Mouse (Mus musculus): ENCODE data around the gene Abraxas2.

Gene Abraxas2

DNA sequence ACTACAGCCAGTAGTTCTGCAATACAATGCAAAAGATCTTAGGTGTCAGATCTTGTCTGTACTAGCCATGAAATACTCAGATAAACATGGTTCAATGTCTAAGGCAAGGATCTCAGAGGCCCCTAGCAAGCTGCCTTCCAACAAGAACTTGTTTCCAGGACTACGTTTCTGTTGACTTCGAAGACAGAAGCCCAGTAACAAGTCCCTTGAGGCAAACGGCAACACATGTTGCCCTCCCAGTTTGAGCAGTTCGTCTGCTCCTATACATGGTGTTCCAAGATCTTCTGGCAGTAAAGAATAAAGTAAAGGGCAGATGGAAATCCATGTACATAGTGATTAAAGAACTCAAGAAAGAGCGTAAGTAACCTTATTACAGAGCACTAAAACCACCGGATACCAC lies 5.7 kb upstream of the Abraxas2 start:
- in situ Hi-C loops (cut with MboI, MseI): no loop called here

DNA sequence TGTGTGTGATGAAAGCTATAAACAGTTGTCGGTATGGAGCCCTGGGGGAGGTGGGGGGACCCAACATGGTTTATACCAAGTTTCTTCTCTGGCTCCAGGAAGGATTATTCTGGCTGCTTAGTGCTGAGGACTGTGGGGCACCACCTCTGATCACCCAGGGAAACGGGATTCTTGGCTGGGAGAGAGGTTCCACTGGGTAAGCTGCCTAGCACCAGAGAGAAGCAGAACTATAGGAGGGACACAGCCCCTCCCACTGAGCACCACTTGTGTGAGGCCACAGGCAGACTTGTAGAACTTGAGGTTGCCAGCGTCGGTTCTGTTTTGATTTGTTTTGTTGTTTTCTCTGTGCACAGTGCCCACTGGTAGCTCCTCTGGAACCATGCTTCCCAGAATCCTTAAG lies 5.1 kb upstream of the Abraxas2 start:
- in situ Hi-C loops (cut with MboI, MseI): no loop called here

DNA sequence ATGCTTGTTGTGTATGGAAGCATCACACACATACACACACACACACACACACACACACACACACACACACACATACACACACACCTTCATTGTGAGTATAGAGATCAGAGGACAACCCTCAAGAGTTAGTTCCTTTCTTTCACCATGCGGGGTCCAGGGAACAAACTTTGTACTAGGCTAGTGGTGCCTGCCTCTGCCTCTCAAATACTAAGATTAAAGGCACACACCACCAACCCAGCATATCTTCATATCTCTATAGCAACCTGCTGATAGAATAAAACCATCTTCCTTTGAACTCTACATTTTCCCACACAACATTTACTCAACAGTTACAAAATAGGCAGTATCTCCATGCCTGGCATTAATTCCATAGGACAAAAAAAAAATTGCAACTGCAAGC lies 2.9 kb upstream of the Abraxas2 start:
- in situ Hi-C loops (cut with MboI, MseI): no loop called here

DNA sequence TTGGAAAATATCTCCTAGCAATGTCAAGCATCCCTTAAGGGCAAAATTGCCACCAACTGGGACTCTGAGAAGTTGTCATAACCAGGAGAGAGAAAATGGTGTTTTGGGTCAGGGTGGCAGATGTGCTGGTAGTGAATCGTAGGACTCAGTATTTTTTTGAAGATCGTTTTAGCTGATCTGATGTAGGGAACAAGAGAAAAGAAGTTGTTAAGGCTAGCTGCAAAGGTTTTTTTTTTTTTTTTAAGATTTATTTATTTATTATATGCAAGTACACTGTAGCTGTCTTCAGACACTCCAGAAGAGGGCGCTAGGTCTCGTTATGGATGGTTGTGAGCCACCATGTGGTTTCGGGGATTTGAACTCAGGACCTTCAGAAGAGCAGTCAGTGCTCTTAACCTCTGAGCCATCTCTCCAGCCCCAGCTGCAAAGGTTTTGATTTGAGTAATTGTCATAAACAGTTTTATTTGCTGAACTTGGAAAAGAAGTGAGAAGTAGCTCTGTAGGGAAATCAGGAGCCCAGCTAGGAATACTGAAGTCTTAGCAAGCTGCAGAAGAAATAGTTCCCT lies 899 bp upstream of the Abraxas2 start:
- in situ Hi-C loops (cut with MboI, MseI): no loop called here

DNA sequence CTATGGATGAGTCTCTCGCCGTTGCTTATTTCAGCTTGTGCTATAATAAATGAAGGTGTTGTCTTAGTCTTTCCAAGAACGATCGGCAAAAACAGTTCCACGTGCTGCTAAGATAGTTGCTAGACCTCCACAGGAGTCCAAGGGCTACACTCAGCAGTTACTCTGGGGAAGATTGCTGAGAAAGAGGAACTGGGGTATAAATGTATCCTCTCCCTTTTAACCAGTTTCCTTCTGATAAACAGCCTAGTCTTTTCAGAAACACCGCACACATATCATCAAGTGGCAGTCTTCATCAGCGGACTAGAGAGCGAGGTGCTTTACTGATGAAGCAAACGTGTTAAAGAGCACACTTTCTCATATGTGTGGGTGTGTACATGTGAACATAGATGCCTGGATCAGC lies 7.3 kb downstream of the Abraxas2 start:
- in situ Hi-C loops (cut with MboI, MseI): no loop called here

DNA sequence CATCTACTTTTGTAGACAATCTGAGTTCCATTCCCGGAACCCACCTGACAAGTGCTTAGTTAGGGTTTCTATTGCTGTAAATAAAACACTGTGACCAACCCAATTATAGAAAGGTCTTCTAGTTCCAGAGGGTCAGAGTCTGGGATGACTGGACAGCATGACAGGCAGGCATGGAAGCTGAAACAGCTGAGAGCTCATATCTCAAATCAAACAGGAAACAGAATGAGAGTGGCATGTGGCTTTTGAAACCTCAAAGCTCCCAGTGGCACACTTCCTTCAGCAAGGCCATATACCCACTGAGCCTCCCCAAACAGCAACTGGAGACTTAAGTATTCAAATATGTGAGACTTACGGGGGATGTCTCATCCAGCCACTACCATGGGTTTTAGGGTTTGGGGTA lies 14.0 kb downstream of the Abraxas2 start:
- in situ Hi-C loops (cut with MboI, MseI): no loop called here

DNA sequence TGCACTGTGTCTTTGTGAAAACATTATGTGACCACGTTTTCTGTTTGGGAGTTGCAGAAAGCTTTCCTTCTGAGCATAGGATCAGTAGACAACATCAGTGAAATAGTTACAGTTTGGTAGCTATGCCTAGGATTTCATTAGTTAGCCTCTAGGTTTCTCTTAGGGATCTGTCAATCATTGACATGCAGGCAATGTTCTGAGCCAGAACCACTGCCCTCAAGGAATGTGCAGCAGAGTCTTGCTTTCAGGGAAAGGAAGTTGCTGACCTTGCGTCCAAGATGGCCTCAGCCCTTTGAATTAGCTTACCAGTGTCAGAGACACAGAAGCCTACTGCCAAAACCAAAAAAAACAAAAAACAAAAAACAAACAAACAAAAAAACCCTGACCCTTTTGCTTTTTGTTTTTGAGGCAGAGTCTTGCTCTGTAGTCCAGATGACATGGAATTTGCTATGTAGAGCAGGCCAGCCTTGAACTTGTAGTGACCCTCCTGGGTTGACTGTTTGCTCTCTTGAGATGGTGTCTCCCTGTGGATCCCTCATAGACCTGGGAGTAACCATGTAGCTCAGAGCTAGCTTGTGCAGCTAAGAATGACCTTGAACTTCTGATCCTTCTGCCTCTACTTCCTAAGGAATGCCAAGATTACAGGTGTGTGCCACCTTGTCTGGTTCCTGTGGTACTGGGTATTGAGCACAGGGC lies 16.5 kb downstream of the Abraxas2 start:
- in situ Hi-C loops (cut with MboI, MseI): no loop called here

DNA sequence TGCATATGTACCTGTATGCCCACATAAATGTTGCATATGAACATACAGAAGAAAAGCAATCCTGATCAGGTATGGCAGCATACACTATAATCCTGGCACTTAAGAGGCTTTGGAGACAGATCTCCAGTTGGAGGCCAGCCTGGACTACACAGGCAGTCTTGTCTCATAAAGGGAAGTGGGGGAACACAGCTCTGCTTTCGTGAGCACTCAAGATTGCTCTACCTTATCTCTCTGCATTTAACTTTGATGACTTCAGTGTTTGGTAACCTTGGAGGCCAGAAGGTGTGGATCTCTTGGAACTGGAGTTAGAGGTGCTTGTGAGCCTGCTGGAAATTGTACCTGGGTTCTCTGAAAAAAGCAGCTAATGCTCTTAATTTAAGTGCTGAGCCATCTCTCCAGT lies 21.3 kb downstream of the Abraxas2 start:
- in situ Hi-C loops (cut with MboI, MseI): loop anchor here (5.0 kb wide), 1 partner anchor 228 kb away; no protein-coding TSS in a partner anchor

DNA sequence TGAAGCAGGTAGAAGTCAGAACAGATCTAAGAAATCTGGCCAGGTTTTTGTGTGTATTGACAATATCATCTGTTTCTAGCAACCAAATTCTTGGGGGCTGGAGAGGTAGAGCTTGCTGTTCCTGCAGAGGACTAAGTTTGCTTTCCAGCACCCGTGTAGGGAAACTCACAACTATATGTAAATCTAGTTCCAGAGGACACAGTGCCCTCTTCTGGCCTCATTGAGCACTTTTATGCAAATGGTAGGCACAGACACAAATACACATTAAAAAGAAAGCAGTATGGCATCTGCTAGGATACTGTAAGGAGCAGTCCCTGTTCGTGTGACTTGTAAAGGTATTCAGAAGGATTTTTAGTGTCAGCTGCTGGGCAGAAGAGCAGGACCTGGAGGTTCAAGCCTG lies 23.3 kb downstream of the Abraxas2 start:
- in situ Hi-C loops (cut with MboI, MseI): loop anchor here (5.0 kb wide), 1 partner anchor 230 kb away; no protein-coding TSS in a partner anchor

DNA sequence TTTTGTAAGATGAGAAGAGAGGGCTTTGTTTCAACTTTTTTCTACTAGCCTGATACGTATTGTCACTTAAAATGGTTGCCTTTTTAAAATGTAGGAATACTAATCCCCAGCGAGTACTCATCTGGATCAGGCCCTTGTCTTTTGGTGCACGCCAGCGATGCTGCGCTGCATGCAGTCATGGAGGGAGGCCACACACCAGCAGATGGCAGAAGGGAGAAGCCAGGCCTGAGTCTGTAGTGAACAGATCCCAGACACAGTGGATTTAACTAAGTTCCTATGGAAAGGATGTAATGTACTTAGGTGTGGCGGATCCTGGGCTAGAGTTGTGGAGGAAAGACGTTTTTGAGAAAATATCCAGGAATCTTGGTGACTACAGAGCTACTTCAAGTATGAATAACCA lies 25.0 kb downstream of the Abraxas2 start:
- in situ Hi-C loops (cut with MboI, MseI): loop anchor here (5.0 kb wide), 1 partner anchor 232 kb away; no protein-coding TSS in a partner anchor

DNA sequence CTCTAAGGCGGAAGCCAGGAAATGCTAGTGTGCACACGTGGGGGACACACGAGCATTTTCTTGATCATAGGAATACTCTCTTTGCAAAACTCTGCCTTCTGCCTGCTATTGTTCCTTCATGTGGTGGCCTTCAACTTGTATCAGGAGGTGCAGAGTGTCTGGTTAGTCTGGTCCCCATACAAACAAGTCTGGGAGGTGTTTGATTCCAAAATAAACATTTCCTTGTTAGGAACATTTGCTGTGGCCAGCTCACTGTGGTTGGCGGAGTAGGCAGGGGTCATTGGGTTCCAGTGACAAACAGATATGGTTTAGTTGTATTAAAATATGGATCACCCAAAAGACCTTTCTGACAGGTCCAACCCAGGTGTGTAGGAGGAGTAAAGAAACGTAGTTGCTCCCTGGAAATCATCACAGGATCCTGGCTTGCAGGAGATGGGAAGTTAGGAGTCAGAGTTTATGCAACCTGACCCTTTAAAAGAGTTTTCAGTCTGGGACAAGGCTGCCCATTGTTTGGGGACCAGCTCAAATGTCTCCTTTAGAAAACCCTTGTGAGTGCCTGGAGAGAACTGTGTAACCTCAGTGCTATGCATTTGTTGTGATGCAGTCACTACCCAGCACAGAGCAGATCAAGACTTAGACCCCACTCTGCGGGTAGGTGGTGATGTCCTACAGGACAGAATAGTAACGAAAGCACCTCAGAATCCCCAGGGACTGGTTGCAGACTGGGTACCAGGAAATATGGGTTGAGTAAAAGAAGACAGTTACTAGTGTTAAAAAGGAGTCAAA lies 28.2 kb downstream of the Abraxas2 start:
- in situ Hi-C loops (cut with MboI, MseI): no loop called here

DNA sequence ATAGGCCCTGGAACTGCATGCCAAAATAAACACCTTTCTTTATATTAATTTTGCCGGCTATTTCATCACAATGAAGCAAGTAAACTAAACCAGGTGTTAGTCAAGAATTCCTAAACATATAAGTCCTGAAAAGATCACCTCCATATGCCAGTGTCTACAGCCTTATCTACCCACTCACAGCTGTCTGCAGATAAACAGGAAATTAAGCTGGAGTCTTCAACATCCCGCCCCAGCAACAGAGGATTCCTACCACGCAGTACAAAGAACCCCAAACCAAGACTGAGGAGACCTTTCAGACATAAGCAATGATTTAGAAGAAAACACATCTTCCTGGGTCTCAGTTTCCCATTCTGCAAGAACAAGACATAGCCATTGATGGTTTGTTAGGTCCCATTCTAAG lies 29.0 kb downstream of the Abraxas2 start:
- in situ Hi-C loops (cut with MboI, MseI): no loop called here

DNA sequence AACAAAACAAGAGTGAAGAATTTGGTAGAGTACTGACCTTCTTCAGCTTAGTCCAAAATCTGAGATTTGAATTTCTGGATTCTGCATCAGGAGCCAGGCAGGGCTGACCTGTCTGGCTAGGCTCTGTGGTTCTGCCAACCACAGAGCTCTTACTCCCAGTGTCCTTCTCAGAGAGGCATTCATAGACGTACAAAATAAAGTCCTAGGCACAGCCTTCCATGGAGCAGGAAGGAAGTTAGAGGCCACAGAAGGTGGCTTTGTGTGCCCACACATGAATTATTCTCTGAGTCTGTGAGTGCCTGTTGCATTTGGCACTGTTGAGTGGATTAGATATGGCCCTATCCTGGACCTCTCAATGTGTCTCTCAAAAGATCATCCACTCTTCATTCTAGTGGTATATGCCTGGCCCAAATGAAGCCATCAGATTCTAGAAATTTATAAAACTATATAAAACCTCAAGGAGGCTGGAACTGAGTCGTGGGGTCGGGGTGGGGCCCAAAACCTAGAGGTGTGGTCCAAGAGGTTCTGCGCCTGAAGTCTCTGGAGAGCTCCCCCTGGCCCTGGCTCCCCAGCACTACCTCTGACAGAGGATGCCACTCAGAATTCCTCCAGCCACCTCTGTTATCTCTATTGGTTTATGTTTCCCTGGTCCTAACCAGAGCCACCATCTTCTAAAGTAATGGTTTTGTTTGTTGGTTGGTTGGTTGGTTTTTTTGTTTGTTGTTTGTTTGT lies 29.7 kb downstream of the Abraxas2 start:
- in situ Hi-C loops (cut with MboI, MseI): no loop called here

DNA sequence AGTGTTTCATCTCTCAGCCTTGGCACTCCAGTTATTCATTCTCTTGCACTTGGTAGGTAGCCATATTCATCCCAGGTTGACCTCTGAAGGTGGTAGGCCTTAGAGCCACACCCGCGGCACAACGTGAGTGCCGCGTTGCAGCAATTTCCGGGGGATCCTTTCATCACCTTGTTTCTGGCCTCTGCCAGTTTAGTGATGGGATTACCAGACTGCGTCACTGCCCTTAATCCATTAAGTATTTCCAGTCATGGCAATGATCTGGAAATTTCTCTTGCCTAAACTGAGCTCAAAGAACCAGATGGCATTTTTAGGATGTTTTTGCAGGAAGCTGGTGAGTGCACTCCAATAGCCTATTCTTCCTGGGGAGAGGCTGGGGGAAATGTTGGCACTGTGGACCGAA lies 30.7 kb downstream of the Abraxas2 start:
- in situ Hi-C loops (cut with MboI, MseI): no loop called here

DNA sequence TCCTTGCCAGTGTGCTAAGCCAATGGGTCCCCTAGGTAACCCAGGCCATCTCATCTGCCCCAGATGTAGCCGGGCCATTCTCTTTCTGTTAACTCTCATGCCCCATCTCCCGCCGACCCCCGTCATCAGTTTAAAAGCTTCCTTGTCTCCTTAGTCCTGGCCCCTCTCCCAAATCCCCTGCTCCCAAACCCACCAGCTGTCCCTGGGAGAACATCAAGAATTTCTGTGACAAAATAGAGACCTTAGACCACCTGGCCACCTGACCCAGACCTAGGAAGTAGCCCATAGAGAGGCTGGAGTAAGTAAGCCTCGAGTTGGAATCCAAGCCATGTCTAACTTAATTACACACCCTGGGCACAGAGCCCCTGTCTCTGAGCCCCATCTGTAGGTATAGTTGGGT lies 31.2 kb downstream of the Abraxas2 start:
- in situ Hi-C loops (cut with MboI, MseI): no loop called here

DNA sequence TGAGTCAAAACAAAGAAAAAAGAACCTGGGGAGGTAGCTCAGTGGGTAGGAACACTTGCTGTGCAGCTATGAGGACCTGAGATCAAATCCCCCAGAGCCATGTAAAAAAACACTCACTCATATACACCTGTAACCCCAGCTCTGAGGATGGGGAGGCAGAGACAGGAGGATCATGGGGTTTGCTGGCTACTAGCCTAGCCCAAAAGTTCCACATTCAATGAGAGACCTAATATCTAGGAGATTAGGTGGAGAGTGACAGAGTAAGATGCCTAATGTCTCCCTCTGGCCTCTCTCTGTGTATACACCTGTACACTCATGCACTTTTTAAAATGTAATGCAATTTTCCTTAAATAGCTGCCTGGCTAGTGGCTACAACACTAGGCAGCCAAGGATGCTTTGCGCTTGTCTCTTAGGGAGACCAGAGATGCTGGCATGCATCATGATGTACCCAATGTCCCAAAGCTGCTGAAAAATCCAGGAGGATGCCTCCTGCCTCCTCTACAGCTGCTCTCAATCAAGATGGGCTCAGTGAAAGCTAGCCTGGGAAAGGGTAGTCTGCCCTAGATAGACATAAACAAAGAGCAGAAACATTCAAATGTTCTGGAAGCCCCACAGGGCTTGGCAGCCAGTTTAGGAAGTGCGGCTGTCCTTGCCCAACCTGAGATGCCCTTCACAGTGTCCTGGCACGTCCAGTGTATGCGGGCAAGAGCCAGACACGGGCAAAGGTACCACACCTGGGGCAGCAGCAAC lies 32.7 kb downstream of the Abraxas2 start:
- in situ Hi-C loops (cut with MboI, MseI): no loop called here

DNA sequence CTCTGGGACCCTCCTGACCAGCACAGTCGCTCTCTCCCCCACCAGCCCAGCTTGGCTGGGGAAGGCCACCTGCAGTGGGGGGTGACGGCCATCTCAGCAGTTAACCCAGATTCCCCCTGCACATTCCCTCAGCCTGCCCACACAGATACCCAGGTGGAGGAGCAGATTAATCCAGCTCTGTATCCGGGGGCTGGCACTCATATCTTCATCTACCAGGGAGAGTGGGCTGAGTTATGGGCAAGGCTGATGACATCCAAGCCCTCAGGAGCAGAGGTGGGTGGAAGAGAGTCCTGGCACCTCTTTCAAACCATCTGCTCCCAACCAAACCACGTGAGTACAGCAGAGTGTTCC lies 33.3 kb downstream of the Abraxas2 start:
- in situ Hi-C loops (cut with MboI, MseI): no loop called here

DNA sequence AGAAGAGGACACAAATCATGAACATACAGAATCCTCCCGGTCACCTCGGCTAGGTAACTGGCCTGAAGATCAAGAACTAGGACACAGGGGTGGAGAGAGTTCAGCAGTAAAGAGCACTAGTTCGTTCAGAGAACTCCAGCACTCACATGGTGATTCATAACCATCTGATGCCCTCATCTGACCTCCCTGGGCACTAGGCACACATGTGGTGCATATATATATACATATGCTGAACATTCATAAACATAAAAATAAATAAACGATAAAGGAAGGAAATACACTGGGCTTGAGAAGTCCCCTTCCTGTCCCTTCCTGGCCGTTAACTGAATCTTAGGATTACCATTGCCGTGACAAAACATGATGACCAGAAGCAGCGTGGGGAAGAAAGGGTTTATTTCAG lies 33.8 kb downstream of the Abraxas2 start:
- in situ Hi-C loops (cut with MboI, MseI): no loop called here

DNA sequence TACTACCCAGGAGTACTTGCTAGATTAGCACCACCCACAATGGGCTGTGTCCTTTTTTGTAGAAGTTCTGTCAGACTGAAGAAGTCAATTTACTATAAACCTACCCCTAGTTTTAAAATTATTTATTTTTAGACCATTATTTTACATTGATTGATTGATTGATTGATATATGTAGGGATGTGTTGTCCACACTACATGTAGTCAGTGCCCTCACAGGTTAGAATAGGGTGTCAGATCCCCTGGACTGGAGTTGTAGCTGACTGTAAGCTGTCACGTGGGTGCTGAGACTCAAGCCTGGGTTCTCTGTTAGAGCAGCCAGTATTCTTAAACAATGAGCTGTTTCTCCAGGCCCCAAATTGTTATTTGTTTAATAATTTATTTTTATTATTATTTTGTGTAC lies 34.3 kb downstream of the Abraxas2 start:
- in situ Hi-C loops (cut with MboI, MseI): no loop called here

DNA sequence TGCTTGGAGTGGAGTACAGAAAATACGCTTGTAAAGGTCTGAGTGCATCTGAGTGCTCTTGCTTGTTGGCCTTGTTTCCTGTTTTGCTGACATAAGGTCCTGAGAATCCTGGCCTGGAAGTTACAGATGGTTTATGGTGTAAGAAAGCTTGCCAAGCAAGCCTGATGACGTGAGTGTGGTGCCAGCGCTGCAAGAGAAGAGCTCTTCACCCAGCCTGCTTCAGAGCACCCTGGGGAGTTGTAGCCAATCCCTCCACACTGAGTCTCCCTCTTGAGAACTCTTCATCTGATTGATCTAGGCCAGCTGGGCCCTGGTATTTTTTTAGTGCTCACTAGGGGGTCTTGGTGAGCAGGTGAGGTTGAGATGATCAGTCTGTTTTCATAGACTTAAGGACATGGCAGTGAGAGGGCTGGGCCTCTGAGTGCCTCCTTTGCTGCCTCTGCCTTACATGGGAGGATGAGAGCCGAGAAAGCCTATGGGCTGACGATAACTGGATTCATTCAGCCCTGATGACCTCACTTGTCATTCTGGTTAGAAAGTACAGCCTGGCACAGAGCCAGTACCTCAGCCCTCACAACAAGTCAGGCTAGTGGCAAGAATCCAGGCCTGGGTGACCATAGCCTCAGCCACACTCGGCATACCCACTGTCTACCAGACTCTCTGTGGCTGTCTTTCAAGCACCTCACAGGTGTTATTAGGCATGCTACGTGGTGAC lies 36.0 kb downstream of the Abraxas2 start:
- in situ Hi-C loops (cut with MboI, MseI): no loop called here

Measured in T-helper 2 cell (primary cell).